Mouse (Mus musculus) myocyte (in vitro differentiated cells): ENCODE data around the gene Aktip.

Experiments
- MAX ChIP-seq: IDR thresholded peaks from one replicate; pipeline ENCODE4 v1.6.1; 2011; ENCODE audit warnings: low read depth, mild to moderate bottlenecking, control low read depth
- POLR2A ChIP-seq: IDR thresholded peaks from one replicate; pipeline ENCODE4 v1.6.1; 2011; ENCODE audit warnings: low read depth, mild to moderate bottlenecking, control low read depth, moderate library complexity; ENCODE audit not compliant: insufficient read length
- REST ChIP-seq: IDR thresholded peaks from one replicate; pipeline ENCODE4 v1.6.1; 2011; ENCODE audit warnings: mild to moderate bottlenecking, control low read depth, moderate library complexity; ENCODE audit not compliant: insufficient read depth, insufficient read length
- USF1 ChIP-seq: IDR thresholded peaks from one replicate; pipeline ENCODE4 v1.6.1; 2011; ENCODE audit warnings: low read depth, mild to moderate bottlenecking, control low read depth, moderate library complexity

- no peak for TF ChIP-seq MAX
- no peak for TF ChIP-seq REST
- no peak for TF ChIP-seq POLR2A
- TF ChIP-seq USF1: no peak
These were observed 117.3 kb downstream of the Aktip start for GRCm38 (mm10) chr8:91082428-91082827.
